Mouse (Mus musculus) lung, adult 2 months (tissue): ENCODE results near the gene Ergic3. TPM values are rescaled to one million over a fixed set of nuclear protein-coding genes. Genes with fewer than 3 reads are reported as not detected.

Source experiments
- DNase-seq: peaks from one replicate; pipeline ENCODE4 v3.0.0; 2022
- H3K4me1 ChIP-seq: fragments of 200-500 bp; 2 replicates; pipeline ENCODE4 v1.6.1; 2011; ENCODE audit warnings: low read length; ENCODE audit not compliant: control insufficient read depth, insufficient read depth
- H3K4me3 ChIP-seq: fragments of 200-500 bp; replicated peaks from 2 replicates; pipeline ENCODE3; 2011; ENCODE audit warnings: low read depth, mild to moderate bottlenecking, control low read depth, low read length; ENCODE audit errors: extremely low read depth
- CTCF ChIP-seq: fragments of 200-500 bp; IDR thresholded peaks from 2 replicates; pipeline ENCODE4 v1.5.1; 2011; ENCODE audit warnings: mild to moderate bottlenecking, low read length, control low read depth; ENCODE audit not compliant: insufficient read depth
- POLR2A ChIP-seq: fragments of 200-500 bp; IDR thresholded peaks from 2 replicates; pipeline ENCODE4 v1.6.1; 2011; ENCODE audit warnings: low read depth, mild to moderate bottlenecking, control low read depth, low read length, borderline replicate concordance; ENCODE audit errors: extremely low read depth
- WGBS: fragments of 180-500 bp; shearing (Covaris S2); methylation state at CpG from one replicate; pipeline ENCODE4 v1.1.7; 2018; 5-methylcytosine and 5-hydroxymethylcytosine counted together
- polyA plus RNA-seq: library from polyadenylated mRNA; depleted of rRNA; stranded (reverse); fragments of >200 nt; gene quantifications from 2 replicates; pipeline ENCODE4 v1.2.3, GENCODE M21; 2012; rRNA removed

Ergic3 gene
- 227 and 260 TPM in 2 replicates for polyA plus RNA-seq

- under 1% methylated on average over 45 of the region's 45 CpGs for WGBS
- Histone ChIP-seq H3K4me1 (no peaks in the 10 kb centered on the region), H3K4me3 (peak within 1 kb of the TSS; percentile 77)
- peak; percentile 99 for DNase-seq
- peak; percentile 37; the same call in 1 of the 2 replicates for TF ChIP-seq POLR2A
- no peak for TF ChIP-seq CTCF
These were observed at the start of gene Ergic3, which contains the start of gene 6430550D23Rik for GRCm38 (mm10) chr2:156007888-156008532. Ergic3 (plus strand) TSS chr2:156008045. 6430550D23Rik (minus strand) TSS chr2:156007977.

GRCm38 (mm10) chr2:155959981-155960380, 47.9 kb upstream of the Ergic3 start:
- TF ChIP-seq CTCF (no peak), POLR2A (no peak)
- WGBS = 70% methylated on average over 5 of the region's 5 CpGs
- Histone ChIP-seq H3K4me1 (no peaks in the 10 kb centered on the region; the same call in 1 of the 2 replicates), H3K4me3 (no peak overlapping the region)
- no peak for DNase-seq

DNA sequence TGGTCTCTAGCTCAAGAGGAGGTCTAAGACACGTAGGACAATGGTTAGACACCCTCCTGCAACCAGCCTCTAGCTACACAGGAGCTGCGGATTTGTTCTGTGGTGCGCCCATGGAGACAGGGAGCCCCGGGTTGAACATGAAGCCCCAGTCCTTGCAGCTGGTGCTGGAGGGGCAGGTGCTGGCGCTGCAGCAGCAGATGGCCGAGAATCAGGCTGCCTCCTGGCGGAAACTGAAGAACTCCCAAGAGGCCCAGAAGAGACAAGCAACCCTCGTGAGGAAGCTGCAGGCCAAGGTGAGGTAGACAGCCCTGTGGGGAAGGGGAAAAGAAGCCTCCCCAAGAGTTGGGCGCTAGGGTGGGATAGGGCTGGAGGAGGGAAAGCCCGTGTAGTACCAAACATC, 46.0 kb upstream of the Ergic3 start:
- DNase-seq = no peak
- Histone ChIP-seq H3K4me1 (no peaks in the 10 kb centered on the region; the same call in 1 of the 2 replicates), H3K4me3 (no peak overlapping the region)
- WGBS = 84% methylated on average over 10 of the region's 10 CpGs
- TF ChIP-seq POLR2A = no peak

GRCm38 (mm10) chr2:155962991-155963390, 44.9 kb upstream of the Ergic3 start:
- TF ChIP-seq POLR2A (no peak), CTCF (no peak)
- 20% methylated on average over 1 of the region's 1 CpGs for WGBS
- H3K4me3 ChIP-seq = no peak overlapping the region
- DNase-seq = no peak
- no peaks in the 10 kb centered on the region for H3K4me1 ChIP-seq

DNA sequence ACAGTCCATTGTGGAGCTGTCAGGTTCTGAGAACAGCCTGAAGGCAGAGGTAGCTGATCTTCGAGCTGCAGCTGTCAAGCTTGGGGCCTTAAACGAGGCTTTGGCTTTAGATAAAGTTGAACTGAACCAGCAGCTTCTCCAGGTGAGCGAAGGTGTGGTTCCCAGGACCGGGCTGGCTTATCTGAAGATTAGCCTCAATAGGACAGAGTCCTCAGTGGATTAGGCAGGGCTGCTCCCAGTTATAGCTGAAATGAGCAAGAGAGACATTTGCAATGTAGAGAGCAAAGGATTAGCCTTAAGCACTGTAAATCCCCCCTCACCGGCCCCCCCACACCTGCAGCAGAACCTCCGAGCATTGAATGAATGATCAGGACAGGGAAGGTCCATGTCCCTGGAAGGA, 34.5 kb upstream of the Ergic3 start:
- 91% methylated on average over 6 of the region's 6 CpGs for WGBS
- Histone ChIP-seq H3K4me3 (no peak overlapping the region), H3K4me1 (no peaks in the 10 kb centered on the region)
- no peak for DNase-seq
- TF ChIP-seq CTCF (no peak), POLR2A (no peak)

GRCm38 (mm10) chr2:155974087-155974731, 33.6 kb upstream of the Ergic3 start:
- H3K4me3 ChIP-seq = no peak overlapping the region
- WGBS = 73% methylated on average over 14 of the region's 14 CpGs
- no peak for DNase-seq
- no peaks in the 10 kb centered on the region for H3K4me1 ChIP-seq
- TF ChIP-seq POLR2A (no peak), CTCF (no peak)

GRCm38 (mm10) chr2:155979328-155979991, 28.4 kb upstream of the Ergic3 start:
- Histone ChIP-seq H3K4me3 (peak overlapping the region; percentile 45), H3K4me1 (no peaks in the 10 kb centered on the region)
- TF ChIP-seq CTCF (no peak), POLR2A (0 out of 2 replicates have a peak, but pooled peaks have one; percentile 34)
- peak; percentile 17 for DNase-seq
- 49% methylated on average over 5 of the region's 5 CpGs for WGBS

GRCm38 (mm10) chr2:155985776-155986175, 22.1 kb upstream of the Ergic3 start:
- Histone ChIP-seq H3K4me3 (no peak overlapping the region), H3K4me1 (no peaks in the 10 kb centered on the region)
- WGBS = 89% methylated on average over 7 of the region's 7 CpGs
- DNase-seq = no peak
- TF ChIP-seq CTCF (no peak), POLR2A (no peak)

DNA sequence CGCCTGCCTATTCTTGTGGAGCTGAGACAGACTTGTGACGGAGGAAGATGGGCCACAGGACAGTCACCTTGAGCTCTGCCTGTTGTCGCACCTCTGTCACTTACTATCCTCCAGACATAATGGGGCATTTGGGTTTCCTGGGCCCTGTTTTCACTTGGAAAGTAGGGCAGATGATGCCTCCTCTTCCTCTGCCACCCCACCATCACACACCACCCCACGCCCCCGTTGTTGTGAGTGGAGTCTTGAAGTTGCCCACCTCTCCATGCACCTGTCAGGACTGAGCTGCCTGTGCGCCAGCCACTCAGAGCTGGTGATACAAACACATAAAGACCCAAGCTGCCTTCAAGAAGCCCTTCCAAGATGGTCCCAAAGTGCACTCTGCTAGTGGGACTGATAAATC, 20.7 kb upstream of the Ergic3 start:
- no peaks in the 10 kb centered on the region for H3K4me1 ChIP-seq
- 94% methylated on average over 6 of the region's 6 CpGs for WGBS
- no peak overlapping the region for H3K4me3 ChIP-seq
- DNase-seq = no peak
- TF ChIP-seq POLR2A (no peak), CTCF (no peak)

GRCm38 (mm10) chr2:155989085-155989484, 18.8 kb upstream of the Ergic3 start:
- 70% methylated on average over 4 of the region's 4 CpGs for WGBS
- no peak overlapping the region for H3K4me3 ChIP-seq
- TF ChIP-seq CTCF = no peak
- TF ChIP-seq POLR2A = no peak
- no peak for DNase-seq
- H3K4me1 ChIP-seq = no peaks in the 10 kb centered on the region
